Mouse (Mus musculus) layer of hippocampus, adult 9-11 months (tissue): ENCODE data around the gene Prkar2b.
A peak's percentile ranks its signal among the peaks of the same experiment; 100 is the strongest.
"Not testable (repeated sequence)": the region's sequence is repeated elsewhere in the genome, so short reads cannot be mapped to it uniquely, and the experiment has no call there.

Experiments
- DNase-seq: peaks from one replicate; pipeline ENCODE4 v3.0.0; 2022

Prkar2b gene

GRCm38 (mm10) chr12:32059707-32060106, 1.4 kb downstream of the Prkar2b start:
- no peak for DNase-seq

- no peak for DNase-seq
These were observed 2.0 kb downstream of the Prkar2b start for GRCm38 (mm10) chr12:32059135-32059534.

- no peak for DNase-seq
These were observed 3.5 kb downstream of the Prkar2b start for GRCm38 (mm10) chr12:32057461-32058199.

- no peak for DNase-seq
These were observed 5.3 kb downstream of the Prkar2b start for GRCm38 (mm10) chr12:32055797-32056196.

GRCm38 (mm10) chr12:32054476-32055166, 6.5 kb downstream of the Prkar2b start:
- no peak for DNase-seq

- DNase-seq = no peak
These were observed 7.3 kb downstream of the Prkar2b start for GRCm38 (mm10) chr12:32053637-32054366.

GRCm38 (mm10) chr12:32052882-32053281, 8.2 kb downstream of the Prkar2b start:
- no peak for DNase-seq

GRCm38 (mm10) chr12:32050165-32050564, 10.9 kb downstream of the Prkar2b start:
- DNase-seq = no peak

- DNase-seq = no peak
These were observed 15.3 kb downstream of the Prkar2b start for GRCm38 (mm10) chr12:32045566-32046330.

GRCm38 (mm10) chr12:32044487-32045134, 16.5 kb downstream of the Prkar2b start:
- DNase-seq = no peak

GRCm38 (mm10) chr12:32033536-32033935, 27.6 kb downstream of the Prkar2b start:
- no peak for DNase-seq

- DNase-seq = no peak
These were observed 28.2 kb downstream of the Prkar2b start for GRCm38 (mm10) chr12:32032917-32033316.

GRCm38 (mm10) chr12:32018376-32018750, 42.7 kb downstream of the Prkar2b start:
- no peak for DNase-seq

- no peak for DNase-seq
These were observed 43.3 kb downstream of the Prkar2b start for GRCm38 (mm10) chr12:32017636-32018375.

- DNase-seq = no peak
These were observed 44.6 kb downstream of the Prkar2b start for GRCm38 (mm10) chr12:32016472-32016871.

GRCm38 (mm10) chr12:32015268-32015769, 45.8 kb downstream of the Prkar2b start:
- DNase-seq = peak; percentile 9

- DNase-seq = no peak
These were observed 46.3 kb downstream of the Prkar2b start for GRCm38 (mm10) chr12:32014811-32015210.

- DNase-seq = no peak
These were observed 48.9 kb downstream of the Prkar2b start for GRCm38 (mm10) chr12:32012169-32012568.

- no peak for DNase-seq
These were observed 50.0 kb downstream of the Prkar2b start for GRCm38 (mm10) chr12:32011128-32011527.

- DNase-seq = not testable (repeated sequence)
These were observed 51.1 kb downstream of the Prkar2b start for GRCm38 (mm10) chr12:32009985-32010369.

GRCm38 (mm10) chr12:32009267-32009984, 51.7 kb downstream of the Prkar2b start:
- DNase-seq = no peak
